In the genomic region with DNA sequence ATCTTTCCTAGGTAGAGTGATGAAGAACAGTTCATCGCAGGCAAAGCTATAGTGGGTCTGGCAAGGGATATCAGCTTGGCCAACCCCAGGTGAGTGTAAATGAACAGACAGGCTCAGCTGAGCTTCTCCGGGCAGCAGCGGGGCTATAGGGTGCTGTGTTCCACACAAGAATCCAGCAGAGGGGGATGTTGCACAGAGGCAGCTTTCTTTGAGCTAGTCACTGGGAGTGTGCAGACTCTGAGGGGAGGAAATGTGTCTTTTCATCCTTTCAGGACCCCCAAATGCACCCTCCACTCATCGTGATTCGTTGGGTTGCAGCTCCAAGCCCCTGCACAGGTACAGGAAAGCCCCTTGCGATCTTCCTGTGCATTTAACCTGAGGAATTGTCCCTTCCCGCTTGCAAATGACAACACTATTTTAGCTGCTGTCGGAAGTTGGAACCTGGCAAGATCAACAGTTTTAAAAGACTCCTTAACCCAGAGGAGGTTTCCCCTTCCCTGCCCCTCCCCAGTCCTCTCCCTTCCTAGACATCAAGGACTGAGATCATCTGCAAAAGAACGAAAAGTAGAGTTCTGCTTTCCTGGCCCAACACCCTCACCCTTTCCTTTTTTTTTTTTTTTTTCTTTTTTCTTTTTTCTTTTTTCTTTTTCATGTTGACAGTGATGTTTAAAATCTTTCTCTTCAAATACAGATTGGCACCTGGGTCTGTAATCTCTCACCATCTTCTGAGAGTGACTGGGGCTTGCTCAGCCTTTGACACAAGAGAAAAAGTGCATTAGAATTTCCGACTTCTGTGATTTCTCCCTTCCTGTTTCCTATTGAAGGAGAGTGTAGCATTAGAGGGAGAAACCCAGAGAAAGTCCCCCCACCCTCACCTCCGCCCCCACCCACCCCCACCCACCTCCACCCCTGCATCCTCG, we compare ENCODE assay signal across 8 mouse cellular contexts.
A peak's percentile ranks its signal among the peaks of the same experiment; 100 is the strongest.
DNase-seq lines count a peak whose midpoint lies in the region; ATAC-seq and TF ChIP-seq lines count a peak whose summit lies in the region.

No protein-coding gene starts in this region.

- H3K27me3 ChIP-seq in ES-Bruce4 (ENCODE audit: control insufficient read depth, insufficient read depth, low read length, poor library complexity, severe bottlenecking): no peaks in the 10 kb centered on the region
- H3K27me3 ChIP-seq in forebrain, embryonic 14.5 days (replicated peaks; ENCODE audit: control insufficient read depth, insufficient read depth, low read length): no peaks in the 10 kb centered on the region
- H3K27me3 ChIP-seq in hindbrain, embryonic 12.5 days: no peaks in the 10 kb centered on the region

- TF ChIP-seq EP300 in ES-Bruce4 (IDR thresholded peaks at IDR 0.05; ENCODE audit: insufficient read depth, low read depth, low read length): no peak

- no peak overlapping the region for H3K9ac ChIP-seq in ES-Bruce4 (ENCODE audit: low read depth, poor library complexity, severe bottlenecking)
- H3K9ac ChIP-seq in forebrain, embryonic 14.5 days (ENCODE audit: low read length): no peak overlapping the region
- H3K9ac ChIP-seq in hindbrain, embryonic 12.5 days: no peak overlapping the region

- no peak for TF ChIP-seq POLR2A in ES-Bruce4 (IDR thresholded peaks at IDR 0.05; ENCODE audit: insufficient read depth, low read length)

- no peaks in the 10 kb centered on the region for H3K36me3 ChIP-seq in ES-Bruce4 (ENCODE audit: control insufficient read depth, insufficient read depth, low read length, poor library complexity, severe bottlenecking)
- H3K36me3 ChIP-seq in forebrain, embryonic 14.5 days (ENCODE audit: control insufficient read depth, insufficient read depth, low read length): no peaks in the 10 kb centered on the region
- H3K36me3 ChIP-seq in hindbrain, embryonic 12.5 days: no peaks in the 10 kb centered on the region

- H3K4me1 ChIP-seq in ES-Bruce4 (ENCODE audit: control insufficient read depth, insufficient read depth, low read length): no peaks in the 10 kb centered on the region
- H3K4me1 ChIP-seq in forebrain, embryonic 14.5 days (ENCODE audit: control insufficient read depth, insufficient read depth, low read length): no peaks in the 10 kb centered on the region
- no peaks in the 10 kb centered on the region for H3K4me1 ChIP-seq in hindbrain, embryonic 12.5 days

- peak; percentile 68; the same call in 1 of the 2 replicates for ATAC-seq in cerebellum, adult (ENCODE audit: insufficient number of reproducible peaks, low FRiP score, low TSS enrichment)
- ATAC-seq in forebrain, embryonic 14.5 days: peak; percentile 72; the same call in 1 of the 2 replicates
- peak; percentile 68; the same call in 1 of the 2 replicates for ATAC-seq in hindbrain, embryonic 12.5 days (ENCODE audit: low FRiP score)

- no peak overlapping the region for H3K27ac ChIP-seq in ES-Bruce4 (ENCODE audit: insufficient read depth, low read length)
- H3K27ac ChIP-seq in forebrain, embryonic 14.5 days (ENCODE audit: low read depth, low read length): no peak overlapping the region
- no peak overlapping the region for H3K27ac ChIP-seq in hindbrain, embryonic 12.5 days

- no peak overlapping the region for H3K4me3 ChIP-seq in ES-Bruce4 (ENCODE audit: low read depth, low read length)
- no peak overlapping the region for H3K4me3 ChIP-seq in forebrain, embryonic 14.5 days (ENCODE audit: low read depth, low read length)
- H3K4me3 ChIP-seq in hindbrain, embryonic 12.5 days: no peak overlapping the region

- whole genome bisulfite sequencing in forebrain, embryonic 14.5 days: 44% methylated on average over 12 of the region's 12 CpGs
- 35% methylated on average over 12 of the region's 12 CpGs for WGBS in hindbrain, embryonic 12.5 days

- H3K4me2 ChIP-seq in forebrain, embryonic 14.5 days (ENCODE audit: low read length): no peak overlapping the region
- H3K4me2 ChIP-seq in hindbrain, embryonic 12.5 days (replicated peaks): no peak overlapping the region

- peak; percentile 74 for TF ChIP-seq CTCF in ES-Bruce4 (IDR thresholded peaks at IDR 0.05; ENCODE audit: low read depth, low read length)

- DNase-seq in forebrain, embryonic 14.5 days (ENCODE audit: low spot score): peak; percentile 80
- DNase-seq in layer of hippocampus, adult 9-10 months (ENCODE audit: low spot score): peak; percentile 48
- DNase-seq in lung, postnatal 10 days: peak; percentile 79
- peak; percentile 83 for DNase-seq in retina, embryonic 14.5 days (ENCODE audit: low spot score)
- DNase-seq in urinary bladder, adult 2 months (ENCODE audit: low spot score): peak; percentile 40

- H3K9me3 ChIP-seq in ES-Bruce4 (replicated peaks; ENCODE audit: control insufficient read depth, insufficient read depth, low read length, poor library complexity, severe bottlenecking): no peaks in the 10 kb centered on the region
- no peaks in the 10 kb centered on the region for H3K9me3 ChIP-seq in forebrain, embryonic 14.5 days (replicated peaks; ENCODE audit: control insufficient read depth, low read length)
- no peaks in the 10 kb centered on the region for H3K9me3 ChIP-seq in hindbrain, embryonic 12.5 days (replicated peaks)
